Mouse (Mus musculus) liver, embryonic 14.5 days (tissue): ENCODE results near the gene Serpinb6a.

Experiments used
- CTCF ChIP-seq: IDR thresholded peaks from 2 replicates; pipeline ENCODE4 v1.5.1; 2016; ENCODE audit warnings: antibody characterized with exemption, low read depth, control low read depth
- EP300 ChIP-seq: IDR thresholded peaks from 2 replicates; pipeline ENCODE4 v1.6.1; 2016; ENCODE audit warnings: antibody characterized with exemption, low read depth

DNA sequence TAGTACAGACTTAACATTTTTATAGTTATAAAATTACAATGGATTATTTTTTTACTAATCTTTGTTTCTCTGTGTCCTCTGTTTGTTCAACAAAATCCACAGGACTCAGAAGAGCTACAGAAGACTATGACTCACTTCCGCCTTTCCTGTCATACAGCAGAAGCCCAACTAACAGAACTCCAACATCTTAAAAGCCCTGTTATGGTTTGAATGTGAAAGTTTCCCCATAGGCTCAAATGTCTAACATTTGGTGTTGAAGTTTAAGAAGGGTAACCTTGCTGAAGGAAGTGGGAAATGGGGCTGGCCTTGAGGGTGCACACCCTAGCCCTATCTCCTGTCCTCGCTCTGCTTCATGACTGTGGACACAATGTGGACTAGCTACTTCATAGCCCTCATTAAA, 42.8 kb downstream of the Serpinb6a start:
- TF ChIP-seq CTCF (no peak), EP300 (no peak)
